Mouse (Mus musculus) stomach, postnatal 0 days (tissue): ENCODE measurements around the gene Kcnj11.
A peak's percentile ranks its signal among the peaks of the same experiment; 100 is the strongest.

Source experiments
- CTCF ChIP-seq: IDR thresholded peaks from 2 replicates; pipeline ENCODE4 v1.5.1; 2016; ENCODE audit warnings: antibody characterized with exemption, low read depth, mild to moderate bottlenecking, moderate library complexity
- EP300 ChIP-seq: optimal IDR thresholded peaks from 2 replicates; pipeline ENCODE3; 2016; ENCODE audit warnings: antibody characterized with exemption

DNA sequence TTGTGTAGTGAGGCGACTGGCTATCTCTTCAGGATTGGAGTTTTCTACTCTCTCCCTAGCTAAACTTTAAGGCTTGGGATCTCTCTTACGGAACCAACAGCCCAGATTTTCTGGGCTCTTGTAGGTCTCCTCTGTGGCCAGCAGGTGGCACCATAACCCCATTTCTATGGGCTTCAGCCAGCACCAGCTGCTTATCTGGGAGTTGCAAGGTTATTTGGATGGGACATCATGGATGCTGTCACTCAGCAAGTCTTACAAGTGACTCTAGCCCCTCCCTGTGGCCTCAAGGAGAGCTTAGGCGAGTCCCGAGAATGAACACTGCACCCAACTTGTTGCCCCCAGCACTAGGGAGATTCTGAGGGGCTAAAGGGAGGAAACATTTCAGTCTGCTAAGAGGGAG, 4.4 kb downstream of the Kcnj11 start:
- TF ChIP-seq CTCF (peak; percentile 95), EP300 (no peak)
